Mouse (Mus musculus) forebrain, embryonic 12.5 days (tissue): ENCODE results near the gene Pnmal1. TPM values are rescaled to one million over a fixed set of nuclear protein-coding genes. Genes with fewer than 3 reads are reported as not detected.
A peak's percentile ranks its signal among the peaks of the same experiment; 100 is the strongest.

Experiments used
- ATAC-seq: fragments of 200-750 bp; cut with Nextera tagmentation; 2 replicates; pipeline ENCODE4 v1.8.0; 2017; ENCODE audit warnings: moderate TSS enrichment; ENCODE audit not compliant: low FRiP score
- H3K27ac ChIP-seq: fragments of 300-500 bp; sonication (generic); 2 replicates; pipeline ENCODE4 v1.5.1; 2016; ENCODE audit warnings: mild to moderate bottlenecking
- H3K27me3 ChIP-seq: fragments of 300-500 bp; sonication (generic); 2 replicates; pipeline ENCODE4 v1.6.1; 2016; ENCODE audit warnings: mild to moderate bottlenecking
- H3K36me3 ChIP-seq: fragments of 300-500 bp; sonication (generic); replicated peaks from 2 replicates; pipeline ENCODE4 v1.6.1; 2016; ENCODE audit warnings: mild to moderate bottlenecking
- H3K4me1 ChIP-seq: fragments of 300-500 bp; sonication (generic); 2 replicates; pipeline ENCODE4 v1.6.1; 2016
- H3K4me2 ChIP-seq: fragments of 300-500 bp; sonication (generic); 2 replicates; pipeline ENCODE4 v1.6.1; 2016; ENCODE audit warnings: mild to moderate bottlenecking, moderate library complexity
- H3K4me3 ChIP-seq: fragments of 300-500 bp; sonication (generic); replicated peaks from 2 replicates; pipeline ENCODE4 v1.5.1; 2016; ENCODE audit warnings: mild to moderate bottlenecking
- H3K9ac ChIP-seq: fragments of 300-500 bp; sonication (generic); 2 replicates; pipeline ENCODE4 v1.6.1; 2016; ENCODE audit warnings: mild to moderate bottlenecking
- H3K9me3 ChIP-seq: fragments of 300-500 bp; sonication (generic); 2 replicates; pipeline ENCODE4 v1.6.1; 2016
- WGBS: fragments of 180-500 bp; shearing (Covaris S2); methylation state at CpG from one replicate; pipeline ENCODE4 v1.1.7; 2016; 5-methylcytosine and 5-hydroxymethylcytosine counted together
- polyA plus RNA-seq: library from polyadenylated mRNA; unstranded; fragments of >200 nt; fragmentation: Nextera tagmentation; extraction: Ambion mirVana; gene quantifications from 2 replicates; pipeline ENCODE4 v1.2.1, GENCODE M21; 2016

Gene Pnmal1
- polyA plus RNA-seq, 1 experiment from 2014 or later = 32.3 TPM

DNA sequence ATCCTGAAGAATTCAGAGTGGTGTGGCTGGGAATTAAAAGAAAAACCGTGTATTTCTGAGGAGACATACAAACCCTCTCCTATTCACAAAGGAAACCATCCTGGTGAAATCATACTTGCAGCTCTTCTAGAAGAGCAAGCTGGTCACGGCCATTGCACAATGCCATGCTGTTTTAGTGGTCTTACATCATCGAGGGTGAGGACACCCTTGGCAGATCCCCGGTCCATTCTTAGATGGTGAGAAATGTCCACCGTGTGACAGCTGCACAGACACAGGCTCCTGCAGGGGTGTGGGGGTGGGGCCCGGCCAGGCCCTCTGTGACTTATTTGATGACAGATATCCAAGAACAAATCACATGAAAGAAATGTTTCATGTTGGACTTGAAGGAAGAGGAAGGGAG, 14.5 kb downstream of the Pnmal1 start:
- Histone ChIP-seq H3K27ac (no peak overlapping the region), H3K9me3 (peaks cover 5% of the 10 kb centered on the region; the same call in 1 of the 2 replicates), H3K9ac (no peak overlapping the region), H3K27me3 (no peaks in the 10 kb centered on the region), H3K4me3 (no peak overlapping the region), H3K36me3 (no peaks in the 10 kb centered on the region), H3K4me2 (no peak overlapping the region), H3K4me1 (0 out of 2 replicates have a peak, but pooled peaks cover 3% of the 10 kb centered on the region)
- 75% methylated on average over 6 of the region's 6 CpGs for WGBS
- no peak for ATAC-seq

DNA sequence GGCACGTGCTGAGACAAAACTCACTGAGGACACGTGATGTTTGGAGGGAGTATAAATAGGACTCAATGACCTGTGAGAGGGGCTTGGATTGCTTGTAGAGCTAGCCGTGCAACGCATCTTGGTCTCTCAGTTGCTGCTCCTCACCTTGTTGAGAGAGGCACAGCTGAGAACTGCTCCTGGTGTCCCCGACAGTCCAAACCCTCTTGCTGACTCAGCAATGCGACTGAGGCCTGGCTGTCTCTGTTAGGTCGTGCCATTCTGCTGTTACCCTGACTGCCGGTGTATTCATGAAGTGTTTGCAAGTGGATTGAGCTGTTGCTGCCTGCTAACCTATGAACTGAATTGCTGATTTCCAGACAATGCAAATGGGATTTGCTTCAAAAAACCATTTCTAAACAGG, 16.8 kb downstream of the Pnmal1 start:
- Histone ChIP-seq H3K9me3 (no peaks in the 10 kb centered on the region), H3K4me2 (no peak overlapping the region), H3K27me3 (no peaks in the 10 kb centered on the region), H3K27ac (no peak overlapping the region), H3K4me1 (peaks cover 12% of the 10 kb centered on the region), H3K9ac (no peak overlapping the region), H3K4me3 (no peak overlapping the region), H3K36me3 (no peaks in the 10 kb centered on the region)
- 63% methylated on average over 8 of the region's 8 CpGs for WGBS
- ATAC-seq = no peak

DNA sequence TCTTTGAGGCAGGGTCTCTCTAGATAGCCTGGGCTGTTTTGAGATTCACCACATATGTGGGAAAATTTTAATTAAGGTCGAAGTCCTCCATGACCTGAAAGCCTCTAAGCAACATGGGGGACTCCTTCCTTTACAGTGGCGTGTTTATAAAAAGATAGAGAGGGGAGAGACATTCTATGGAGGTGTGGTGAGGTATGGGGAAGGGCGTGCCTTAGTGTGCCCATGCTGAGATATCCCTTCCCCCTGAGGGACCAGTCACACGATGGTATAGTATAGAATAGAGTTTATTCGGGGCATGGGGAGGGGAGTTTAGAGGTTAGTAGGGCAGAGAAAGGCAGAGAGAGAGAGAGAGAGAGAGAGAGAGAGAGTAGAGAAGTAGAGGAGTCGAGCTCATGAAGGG, 18.7 kb downstream of the Pnmal1 start:
- H3K4me2 ChIP-seq = no peak overlapping the region
- no peaks in the 10 kb centered on the region for H3K9me3 ChIP-seq
- no peak for ATAC-seq
- no peaks in the 10 kb centered on the region for H3K27me3 ChIP-seq
- H3K36me3 ChIP-seq = no peaks in the 10 kb centered on the region
- 69% methylated on average over 6 of the region's 6 CpGs for WGBS
- H3K4me1 ChIP-seq = peaks cover 21% of the 10 kb centered on the region
- H3K4me3 ChIP-seq = no peak overlapping the region
- H3K9ac ChIP-seq = no peak overlapping the region
- H3K27ac ChIP-seq = no peak overlapping the region

DNA sequence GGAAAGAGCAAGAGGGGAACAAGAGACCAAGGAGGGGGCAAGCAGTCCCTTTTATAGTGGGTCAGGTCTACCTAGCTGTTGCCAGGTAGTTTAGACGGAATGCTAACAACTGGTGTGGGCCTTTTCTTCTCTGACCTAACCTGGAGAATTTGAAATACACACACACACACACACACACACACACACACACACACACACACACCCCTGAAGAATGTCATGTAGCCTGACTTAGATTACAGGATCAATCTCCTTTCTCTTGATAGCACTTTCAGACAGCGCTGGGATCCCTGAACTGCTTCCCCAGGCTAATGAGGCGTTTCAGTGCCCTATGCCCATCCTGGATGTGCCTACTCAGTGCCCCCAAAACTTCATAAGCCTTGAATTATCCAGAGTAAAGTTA, 19.1 kb downstream of the Pnmal1 start:
- H3K9ac ChIP-seq = no peak overlapping the region
- no peak overlapping the region for H3K4me3 ChIP-seq
- ATAC-seq = no peak
- H3K27me3 ChIP-seq = no peaks in the 10 kb centered on the region
- H3K9me3 ChIP-seq = no peaks in the 10 kb centered on the region
- WGBS = 84% methylated on average over 3 of the region's 3 CpGs
- no peak overlapping the region for H3K4me2 ChIP-seq
- H3K36me3 ChIP-seq = no peaks in the 10 kb centered on the region
- peaks cover 25% of the 10 kb centered on the region for H3K4me1 ChIP-seq
- no peak overlapping the region for H3K27ac ChIP-seq

DNA sequence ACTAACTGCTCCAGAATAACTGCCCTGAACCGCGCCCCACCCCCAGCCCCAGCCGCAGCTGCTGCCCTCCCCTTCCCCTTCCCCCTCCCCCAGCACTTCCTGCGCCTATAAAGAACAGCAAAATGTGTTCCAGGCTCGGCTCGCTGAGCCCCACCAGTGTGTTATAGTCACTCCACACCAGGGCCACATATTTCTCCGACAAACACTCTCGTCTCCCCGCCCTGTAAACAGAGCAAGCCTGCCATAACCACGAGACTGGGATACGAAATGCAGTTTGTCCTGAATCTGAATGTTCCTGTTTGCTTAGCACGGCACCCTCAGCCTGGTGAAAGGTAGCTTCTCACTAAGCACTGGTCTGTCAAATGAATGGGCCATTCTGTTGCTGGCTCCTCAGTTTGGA, 20.9 kb downstream of the Pnmal1 start:
- 0 out of 2 replicates have a peak, but pooled peaks have one; percentile 15 for ATAC-seq
- Histone ChIP-seq H3K27me3 (no peaks in the 10 kb centered on the region), H3K36me3 (peaks cover 2% of the 10 kb centered on the region; the same call in 1 of the 2 replicates), H3K27ac (peak overlapping the region; percentile 78), H3K4me2 (peak overlapping the region; percentile 47), H3K9me3 (no peaks in the 10 kb centered on the region), H3K9ac (0 out of 2 replicates have a peak overlapping the region, but pooled peaks have one; percentile 43), H3K4me3 (peak overlapping the region; percentile 21; the same call in 1 of the 2 replicates), H3K4me1 (peaks cover 30% of the 10 kb centered on the region)
- WGBS = 11% methylated on average over 12 of the region's 12 CpGs

DNA sequence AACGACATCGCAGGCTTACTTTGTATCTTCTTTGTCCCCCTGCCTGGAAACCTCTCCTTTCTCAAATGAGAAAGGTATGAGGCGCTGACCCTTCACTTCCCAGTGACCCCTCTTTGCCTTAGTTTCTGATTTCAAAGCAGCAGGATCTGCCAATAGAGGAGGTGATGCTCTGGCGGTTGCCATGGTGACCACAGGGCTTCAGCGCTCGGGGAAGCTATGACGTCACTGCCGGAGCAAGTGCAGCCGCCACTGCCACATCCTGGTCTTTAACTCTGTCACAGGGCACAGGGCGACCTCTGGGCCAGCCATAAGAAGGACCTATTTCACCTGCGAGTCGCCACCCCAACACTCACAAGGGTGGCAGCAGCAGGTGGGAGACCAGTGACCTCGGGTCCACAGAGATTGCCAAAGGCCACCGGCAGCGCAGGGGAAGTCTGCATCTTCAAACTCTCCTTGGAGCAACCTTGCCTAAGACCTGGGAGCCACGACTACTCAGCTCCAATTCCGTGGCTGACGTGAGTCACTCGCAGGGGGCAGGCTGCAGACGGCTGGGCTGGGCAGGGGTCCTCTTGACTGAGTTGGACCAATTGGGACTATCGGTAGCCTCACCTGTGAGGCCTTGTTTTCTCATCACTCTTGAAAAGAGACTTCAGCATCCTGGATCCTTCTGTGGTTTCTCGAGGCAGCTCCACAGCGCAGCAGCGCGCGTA, 23.5 kb downstream of the Pnmal1 start, which contains the start of gene Gm42372:
Gm42372 (plus strand) TSS at position 228 of the 710 bp plus-strand sequence.
- Histone ChIP-seq H3K4me1 (peaks cover 46% of the 10 kb centered on the region), H3K36me3 (peaks cover 5% of the 10 kb centered on the region; the same call in 1 of the 2 replicates), H3K4me3 (peak within 1 kb of the TSS; percentile 38), H3K4me2 (peak within 1 kb of the TSS; percentile 69), H3K27ac (peak within 1 kb of the TSS; percentile 65), H3K9ac (peak within 1 kb of the TSS; percentile 51), H3K27me3 (no peaks in the 10 kb centered on the region), H3K9me3 (no peaks in the 10 kb centered on the region)
- peak; percentile 80 for ATAC-seq
- WGBS = 18% methylated on average over 26 of the region's 26 CpGs

DNA sequence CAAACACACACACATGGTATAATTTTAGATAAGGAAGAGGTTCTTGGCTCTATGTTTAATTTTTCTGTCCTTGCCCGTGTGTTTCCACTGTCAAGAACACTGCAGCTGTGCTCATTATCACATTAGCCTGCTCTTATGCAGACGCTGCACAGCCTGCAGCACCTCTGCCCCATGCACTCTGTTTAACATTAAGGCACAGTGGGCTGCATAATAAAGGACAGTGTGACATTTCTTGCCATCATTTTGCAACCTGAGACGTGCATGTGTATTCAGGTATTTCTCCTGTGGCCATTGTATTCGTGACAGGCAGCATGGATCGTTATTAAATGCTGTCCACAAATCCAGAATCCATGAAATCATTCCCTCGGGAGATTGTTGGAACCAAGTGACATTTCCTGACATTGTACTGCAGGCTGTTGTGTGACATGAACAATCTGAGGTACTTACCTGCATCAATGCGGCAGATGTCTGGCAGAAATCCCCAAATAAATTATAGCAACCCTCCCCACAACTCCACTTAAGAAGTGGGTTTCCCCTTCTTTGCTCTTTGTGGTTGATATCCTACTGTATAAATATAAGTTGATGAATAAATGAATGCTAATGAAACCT, 28.2 kb downstream of the Pnmal1 start:
- Histone ChIP-seq H3K9me3 (no peaks in the 10 kb centered on the region), H3K27me3 (no peaks in the 10 kb centered on the region), H3K4me1 (peaks cover 64% of the 10 kb centered on the region), H3K27ac (peak overlapping the region; percentile 84), H3K4me2 (peak overlapping the region; percentile 8; the same call in 1 of the 2 replicates), H3K4me3 (no peak overlapping the region), H3K36me3 (peaks cover 5% of the 10 kb centered on the region; the same call in 1 of the 2 replicates), H3K9ac (peak overlapping the region; percentile 22; the same call in 1 of the 2 replicates)
- 44% methylated on average over 7 of the region's 7 CpGs for WGBS
- peak; percentile 55 for ATAC-seq

DNA sequence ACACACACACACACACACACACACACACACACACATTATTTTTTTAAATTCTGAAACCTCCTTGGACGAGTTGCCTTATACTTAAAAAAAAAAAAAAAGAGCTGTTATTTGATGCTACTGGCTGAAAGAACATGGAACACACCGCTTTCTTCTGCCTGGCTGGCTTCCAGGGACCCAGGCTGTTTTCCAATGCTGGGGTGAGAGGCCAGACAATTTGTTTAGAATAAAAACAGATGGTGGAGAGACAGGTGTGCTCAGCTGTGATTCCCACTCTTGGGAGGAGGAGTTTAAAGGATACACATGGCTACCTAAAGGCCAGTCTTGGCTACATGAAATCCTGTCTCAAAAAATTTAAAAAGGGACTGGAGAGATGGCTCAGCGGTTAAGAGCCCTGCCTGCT, 28.9 kb downstream of the Pnmal1 start:
- Histone ChIP-seq H3K9ac (no peak overlapping the region), H3K27me3 (no peaks in the 10 kb centered on the region), H3K4me3 (no peak overlapping the region), H3K27ac (peak overlapping the region; percentile 84), H3K36me3 (peaks cover 5% of the 10 kb centered on the region; the same call in 1 of the 2 replicates), H3K9me3 (no peaks in the 10 kb centered on the region), H3K4me1 (peaks cover 60% of the 10 kb centered on the region), H3K4me2 (no peak overlapping the region)
- no peak; the same call in 1 of the 2 replicates for ATAC-seq
- 42% methylated on average over 3 of the region's 3 CpGs for WGBS

DNA sequence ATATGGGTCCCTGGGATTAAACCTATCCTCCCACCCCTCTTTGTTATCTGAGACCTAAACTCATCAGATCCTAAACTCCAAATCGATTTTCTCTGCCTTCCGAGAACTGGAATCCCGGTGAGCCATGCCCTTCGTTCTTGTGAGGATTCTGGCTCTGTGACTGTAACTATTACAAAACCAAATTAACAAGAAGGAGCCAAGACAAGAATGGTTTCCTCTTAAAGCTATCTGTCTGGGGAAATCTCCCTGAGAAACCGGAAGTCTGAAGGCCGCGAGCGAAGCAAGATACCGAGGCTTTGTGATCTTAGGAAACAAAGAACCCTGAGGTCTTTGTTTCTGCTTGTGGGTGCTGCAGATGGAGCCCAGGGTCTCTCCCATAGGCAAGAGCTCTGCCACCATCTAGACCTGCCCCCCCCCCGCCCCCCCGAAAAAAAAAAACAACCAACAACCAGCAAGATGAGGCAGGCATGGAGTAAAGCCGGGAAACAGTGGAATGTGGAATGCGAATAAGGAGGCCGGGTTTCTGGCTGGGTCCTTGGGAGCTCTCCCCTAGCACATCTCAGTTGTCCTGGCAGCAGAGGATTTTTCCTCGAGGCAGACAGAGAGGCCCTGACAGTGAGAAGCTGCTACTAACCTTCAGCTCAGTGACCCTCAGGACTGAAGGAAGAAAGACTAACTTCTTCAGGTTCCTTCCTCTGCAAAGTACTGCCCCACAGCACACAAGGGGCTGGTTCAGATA, 30.7 kb downstream of the Pnmal1 start:
- 39% methylated on average over 15 of the region's 15 CpGs for WGBS
- Histone ChIP-seq H3K4me1 (peaks cover 67% of the 10 kb centered on the region), H3K36me3 (peaks cover 5% of the 10 kb centered on the region; the same call in 1 of the 2 replicates), H3K27ac (peak overlapping the region; percentile 88), H3K27me3 (no peaks in the 10 kb centered on the region), H3K9ac (no peak overlapping the region), H3K4me2 (peak overlapping the region; percentile 2; the same call in 1 of the 2 replicates), H3K4me3 (no peak overlapping the region), H3K9me3 (no peaks in the 10 kb centered on the region)
- ATAC-seq = no peak

DNA sequence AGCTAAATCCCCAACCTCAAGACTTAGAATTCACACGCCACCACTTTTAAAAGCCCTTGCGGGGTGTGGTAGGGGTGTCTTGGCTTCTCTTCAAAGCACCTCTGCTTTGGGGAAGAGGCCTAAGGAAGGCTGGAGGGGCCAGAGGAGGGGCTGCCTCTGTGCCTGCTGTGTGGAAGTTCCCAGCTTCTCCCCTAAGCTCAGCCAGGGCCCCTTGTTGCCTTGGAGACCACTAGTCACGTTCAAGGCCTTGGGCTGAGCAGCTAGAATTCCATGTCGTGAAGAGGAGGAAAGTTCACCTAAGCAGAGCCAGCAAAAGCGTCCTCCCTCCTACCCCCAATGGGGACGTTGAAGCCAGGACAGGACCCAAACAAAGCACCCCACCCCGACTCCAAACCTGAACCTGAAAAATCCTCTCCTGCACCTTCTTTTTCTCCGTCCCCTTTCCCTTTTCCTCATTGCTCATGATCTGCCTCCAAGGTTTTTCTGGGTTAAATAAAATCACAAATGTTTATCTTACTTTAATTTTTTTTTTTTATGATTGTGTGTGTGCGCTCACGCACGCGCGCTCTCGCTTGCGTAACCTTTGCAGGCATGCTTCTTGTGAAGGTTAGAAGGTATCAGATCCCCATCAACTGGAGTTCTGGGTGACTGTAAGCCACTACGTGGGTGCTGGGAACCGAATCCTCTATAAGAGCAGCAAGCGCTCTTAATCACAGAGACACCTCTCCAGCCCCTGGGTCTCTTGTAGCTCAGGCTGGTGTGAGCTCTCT, 32.4 kb downstream of the Pnmal1 start:
- Histone ChIP-seq H3K9ac (no peak overlapping the region), H3K4me1 (peaks cover 77% of the 10 kb centered on the region), H3K27ac (peak overlapping the region; percentile 88), H3K27me3 (no peaks in the 10 kb centered on the region), H3K9me3 (no peaks in the 10 kb centered on the region), H3K36me3 (no peaks in the 10 kb centered on the region), H3K4me2 (peak overlapping the region; percentile 33), H3K4me3 (no peak overlapping the region)
- ATAC-seq = peak; percentile 76
- 55% methylated on average over 18 of the region's 18 CpGs for WGBS

DNA sequence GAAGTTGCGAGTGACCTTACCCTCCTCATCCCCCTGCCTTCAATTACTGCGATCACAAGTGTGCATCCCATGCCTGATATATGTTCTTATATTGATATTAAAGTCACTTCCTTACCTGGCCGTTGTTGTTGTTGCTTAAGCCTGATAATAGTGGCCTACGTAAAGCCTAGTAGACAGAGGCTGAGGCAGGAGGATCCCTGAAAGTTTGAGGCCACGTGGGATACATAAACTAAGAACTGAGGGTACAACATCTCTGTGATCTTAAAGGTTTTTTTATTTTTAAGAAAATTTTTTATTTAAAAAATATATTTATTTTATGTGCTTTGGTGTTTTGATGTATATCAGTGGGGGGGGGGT, 33.0 kb downstream of the Pnmal1 start, which contains the start of gene Ccdc8:
Ccdc8 (plus strand) TSS at position 258 of the 357 bp plus-strand sequence.
- Histone ChIP-seq H3K4me2 (peak within 1 kb of the TSS; percentile 63), H3K27ac (peak within 1 kb of the TSS; percentile 88), H3K4me1 (peaks cover 75% of the 10 kb centered on the region), H3K9me3 (no peaks in the 10 kb centered on the region), H3K36me3 (peaks cover 2% of the 10 kb centered on the region; the same call in 1 of the 2 replicates), H3K9ac (peak within 1 kb of the TSS; percentile 59; the same call in 1 of the 2 replicates), H3K4me3 (peak within 1 kb of the TSS; percentile 40), H3K27me3 (no peaks in the 10 kb centered on the region)
- no peak for ATAC-seq
- 98% methylated on average over 5 of the region's 5 CpGs for WGBS
